Mouse (Mus musculus) C2C12 (cell line): ENCODE results near the gene Pfdn2. TPM values are rescaled to one million over a fixed set of nuclear protein-coding genes. Genes with fewer than 3 reads are reported as not detected.
A peak's percentile ranks its signal among the peaks of the same experiment; 100 is the strongest.

Source experiments
- H3K27me3 ChIP-seq: one replicate; pipeline ENCODE4 v1.6.1; 2011; ENCODE audit not compliant: control insufficient read depth, insufficient read depth, insufficient read length
- H3K36me3 ChIP-seq: one replicate; pipeline ENCODE4 v1.6.1; 2011; ENCODE audit not compliant: control insufficient read depth, insufficient read depth
- H3K4me3 ChIP-seq: one replicate; pipeline ENCODE4 v1.5.1; 2011; ENCODE audit warnings: mild to moderate bottlenecking, control low read depth; ENCODE audit not compliant: poor library complexity, insufficient read depth, severe bottlenecking
- H3K79me2 ChIP-seq: one replicate; pipeline ENCODE4 v1.6.1; 2011; ENCODE audit not compliant: control insufficient read depth, insufficient read depth
- H3K79me3 ChIP-seq: one replicate; pipeline ENCODE4 v1.6.1; 2011; ENCODE audit warnings: low read depth, control low read depth
- H3ac ChIP-seq: one replicate; pipeline ENCODE3; 2011; ENCODE audit warnings: low read depth; ENCODE audit not compliant: control insufficient read depth, insufficient read length
- CEBPB ChIP-seq: IDR thresholded peaks from one replicate; pipeline ENCODE4 v1.6.1; 2011; ENCODE audit warnings: low read depth, mild to moderate bottlenecking, control low read depth, moderate library complexity
- CTCF ChIP-seq: IDR thresholded peaks from one replicate; pipeline ENCODE4 v1.5.1; 2011; ENCODE audit not compliant: control insufficient read depth, insufficient read depth, insufficient read length
- FOSL1 ChIP-seq: IDR thresholded peaks from one replicate; pipeline ENCODE4 v1.8.0; 2011; ENCODE audit warnings: mild to moderate bottlenecking, low read length; ENCODE audit not compliant: poor library complexity, insufficient read depth, severe bottlenecking
- MAX ChIP-seq: IDR thresholded peaks from one replicate; pipeline ENCODE4 v1.6.1; 2011; ENCODE audit warnings: mild to moderate bottlenecking, control low read depth
- MYOD1 ChIP-seq: IDR thresholded peaks from one replicate; pipeline ENCODE4 v1.6.1; 2011; ENCODE audit warnings: low read depth; ENCODE audit not compliant: control insufficient read depth, insufficient read length
- MYOG ChIP-seq: IDR thresholded peaks from one replicate; pipeline ENCODE4 v1.6.1; 2011; ENCODE audit not compliant: control insufficient read depth, insufficient read length; ENCODE audit errors: extremely low read depth
- USF1 ChIP-seq: IDR thresholded peaks from one replicate; pipeline ENCODE4 v1.6.1; 2011; ENCODE audit warnings: low read depth, mild to moderate bottlenecking, control low read depth, moderate library complexity
- polyA plus RNA-seq: library from polyadenylated mRNA; unstranded; fragments of >200 nt; fragmentation: generic; extraction: Trizol; gene quantifications from one replicate; pipeline ENCODE4 v1.2.1, GENCODE M21; 2012; ENCODE audit warnings: missing spikeins

Pfdn2 gene
- polyA plus RNA-seq, 1 experiment: 90.9 TPM

- Histone ChIP-seq H3ac (peak within 1 kb of the TSS; percentile 95), H3K4me3 (peak within 1 kb of the TSS; percentile 76), H3K36me3 (peaks cover 18% of the 10 kb centered on the region), H3K79me2 (peaks cover 93% of the 10 kb centered on the region), H3K27me3 (no peaks in the 10 kb centered on the region), H3K79me3 (peaks cover 62% of the 10 kb centered on the region)
- TF ChIP-seq MYOD1: no peak
- TF ChIP-seq FOSL1: no peak
- no peak for TF ChIP-seq MYOG
- no peak for TF ChIP-seq USF1
- TF ChIP-seq CEBPB: no peak
- TF ChIP-seq CTCF: no peak
- no peak for TF ChIP-seq MAX
Measured at GRCm38 (mm10) chr1:171328839-171329432, 16.5 kb upstream of the Pfdn2 start, which contains the start of gene Dedd. Gene Dedd (plus strand): TSS chr1:171329145.

- Histone ChIP-seq H3ac (peak overlapping the region; percentile 95), H3K79me3 (peaks cover 66% of the 10 kb centered on the region), H3K4me3 (peak overlapping the region; percentile 76), H3K27me3 (no peaks in the 10 kb centered on the region), H3K79me2 (peaks cover 93% of the 10 kb centered on the region), H3K36me3 (peaks cover 21% of the 10 kb centered on the region)
- TF ChIP-seq USF1 (no peak), CTCF (no peak), FOSL1 (no peak), MYOD1 (no peak), MYOG (no peak), CEBPB (no peak), MAX (no peak)
Measured at GRCm38 (mm10) chr1:171329433-171330215, 15.8 kb upstream of the Pfdn2 start.

- peaks cover 68% of the 10 kb centered on the region for H3K79me3 ChIP-seq
- TF ChIP-seq MYOD1 (no peak), USF1 (peak; percentile 34), CEBPB (no peak), FOSL1 (no peak), CTCF (no peak)
- H3ac ChIP-seq: peak overlapping the region; percentile 52
- H3K4me3 ChIP-seq: peak overlapping the region; percentile 76
- H3K79me2 ChIP-seq: peaks cover 93% of the 10 kb centered on the region
- no peaks in the 10 kb centered on the region for H3K27me3 ChIP-seq
- peaks cover 21% of the 10 kb centered on the region for H3K36me3 ChIP-seq
Measured at GRCm38 (mm10) chr1:171330216-171330560, 15.3 kb upstream of the Pfdn2 start.

GRCm38 (mm10) chr1:171342262-171343207 lies 2.9 kb upstream of the Pfdn2 start:
- TF ChIP-seq MYOD1 (no peak), FOSL1 (no peak), MAX (no peak), CTCF (no peak), USF1 (no peak), CEBPB (no peak), MYOG (no peak)
- Histone ChIP-seq H3K36me3 (peaks cover 47% of the 10 kb centered on the region), H3ac (no peak overlapping the region), H3K27me3 (no peaks in the 10 kb centered on the region), H3K4me3 (no peak overlapping the region), H3K79me3 (peaks cover 21% of the 10 kb centered on the region), H3K79me2 (peaks cover 41% of the 10 kb centered on the region)

GRCm38 (mm10) chr1:171343922-171344677 lies 1.4 kb upstream of the Pfdn2 start:
- H3K27me3 ChIP-seq: no peaks in the 10 kb centered on the region
- TF ChIP-seq MAX (no peak), MYOG (no peak), CTCF (no peak), USF1 (no peak), FOSL1 (no peak), CEBPB (no peak), MYOD1 (no peak)
- peaks cover 49% of the 10 kb centered on the region for H3K79me2 ChIP-seq
- peaks cover 36% of the 10 kb centered on the region for H3K36me3 ChIP-seq
- no peak overlapping the region for H3ac ChIP-seq
- H3K79me3 ChIP-seq: peaks cover 35% of the 10 kb centered on the region
- H3K4me3 ChIP-seq: no peak overlapping the region
